Mouse (Mus musculus) ES-Bruce4 (cell line): ENCODE results near the gene Ffar2.

ENCODE experiments used
- CTCF ChIP-seq: IDR thresholded peaks from one replicate; pipeline ENCODE4 v1.8.1; 2011; ENCODE audit warnings: low read depth, low read length
- POLR2A ChIP-seq: IDR thresholded peaks from one replicate; pipeline ENCODE4 v1.8.1; 2011; ENCODE audit warnings: low read length; ENCODE audit not compliant: insufficient read depth

DNA sequence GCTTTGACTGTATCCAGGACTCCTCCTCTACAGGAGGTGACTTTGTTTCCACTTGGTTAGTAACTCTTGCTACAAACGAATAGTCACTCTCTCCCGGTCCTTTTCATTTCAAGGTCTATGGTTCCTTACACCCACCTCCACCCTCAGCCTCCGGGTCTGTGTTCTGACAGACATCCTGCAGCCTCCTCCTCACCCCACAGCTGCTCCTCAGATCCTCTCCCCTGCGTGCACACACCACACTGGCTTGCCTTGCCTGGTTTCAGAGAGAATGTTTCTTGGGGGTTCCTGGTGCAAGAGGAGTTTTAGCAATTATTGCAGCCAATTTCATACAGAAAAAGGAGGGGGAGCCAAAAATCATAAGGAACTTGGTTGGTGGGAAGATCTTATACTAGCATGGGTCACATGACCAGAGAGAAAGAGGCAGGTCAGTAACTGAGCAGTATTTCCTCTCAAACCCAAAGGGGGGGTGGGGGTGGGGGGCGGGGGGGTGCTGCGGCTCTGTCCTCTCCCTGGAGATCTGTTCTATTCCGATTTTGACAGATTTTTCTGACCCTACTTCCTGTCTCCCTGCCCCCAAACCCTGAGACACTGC, 2.6 kb downstream of the Ffar2 start:
- TF ChIP-seq CTCF (no peak), POLR2A (no peak)
